ENCODE assay signal across 11 mouse cellular contexts in genomic region chr6:127375711-127376199, GRCm38 (mm10).
DNase-seq lines count a peak whose midpoint lies in the region; ATAC-seq and TF ChIP-seq lines count a peak whose summit lies in the region.
"Had no signal": no experiment of that assay in that cellular context is flagged by ENCODE, and none has a peak within 500 bp of the region (broad histone marks: within the 10 kb centered on the region; RNA-seq: fewer than 3 reads in every experiment).

No protein-coding gene starts in this region.

- no peak for TF ChIP-seq POLR2A in lung, adult 2 months (IDR thresholded peaks at IDR 0.05; ENCODE audit: borderline replicate concordance, extremely low read depth, low read depth, low read length)

- H3K36me3 ChIP-seq in forebrain, embryonic 10.5 days (replicated peaks) = no peaks in the 10 kb centered on the region
- no peaks in the 10 kb centered on the region for H3K36me3 ChIP-seq in forebrain, embryonic 12.5 days (replicated peaks)
- no peaks in the 10 kb centered on the region for H3K36me3 ChIP-seq in lung, embryonic 16.5 days (ENCODE audit: control insufficient read depth, insufficient read depth, low read length)
- no peaks in the 10 kb centered on the region for H3K36me3 ChIP-seq in embryonic facial prominence, embryonic 10.5 days (replicated peaks)
- no peaks in the 10 kb centered on the region for H3K36me3 ChIP-seq in intestine, postnatal 0 days (ENCODE audit: control insufficient read depth, insufficient read depth)
- H3K36me3 ChIP-seq: limb, embryonic 15.5 days had no signal

- H3K4me1 ChIP-seq in forebrain, embryonic 10.5 days = peaks cover 53% of the 10 kb centered on the region
- H3K4me1 ChIP-seq in forebrain, embryonic 12.5 days = peaks cover 26% of the 10 kb centered on the region
- H3K4me1 ChIP-seq in lung, embryonic 16.5 days (replicated peaks; ENCODE audit: control insufficient read depth, insufficient read depth, low read length) = peaks cover 13% of the 10 kb centered on the region
- peaks cover 3% of the 10 kb centered on the region; the same call in 1 of the 2 replicates for H3K4me1 ChIP-seq in lung, adult 2 months (ENCODE audit: control insufficient read depth, insufficient read depth, low read length)
- H3K4me1 ChIP-seq in embryonic facial prominence, embryonic 10.5 days = peaks cover 44% of the 10 kb centered on the region
- H3K4me1 ChIP-seq in intestine, postnatal 0 days (replicated peaks; ENCODE audit: control insufficient read depth, insufficient read depth, low read length) = no peaks in the 10 kb centered on the region

- 50% methylated on average over 8 of the region's 8 CpGs for WGBS in forebrain, embryonic 10.5 days
- 63% methylated on average over 8 of the region's 8 CpGs for WGBS in forebrain, embryonic 12.5 days
- 30% methylated on average over 8 of the region's 8 CpGs for WGBS in lung, embryonic 16.5 days
- 35% methylated on average over 8 of the region's 8 CpGs for WGBS in lung, adult 2 months
- 54% methylated on average over 8 of the region's 8 CpGs for WGBS in embryonic facial prominence, embryonic 10.5 days
- 28% methylated on average over 8 of the region's 8 CpGs for WGBS in intestine, postnatal 0 days

- no peak for ATAC-seq in forebrain, embryonic 12.5 days (ENCODE audit: low FRiP score)
- ATAC-seq in lung, embryonic 16.5 days (ENCODE audit: low read depth) = peak; percentile 27; the same call in 1 of the 2 replicates
- ATAC-seq in intestine, postnatal 0 days = peak; percentile 79
- no peak for ATAC-seq in erythroblast, adult 5-6 weeks (replicated peaks; ENCODE audit: low FRiP score, poor library complexity, severe bottlenecking)

- no peak for DNase-seq in forebrain, embryonic 10.5 days (ENCODE audit: extremely low spot score, low spot score)
- DNase-seq in lung, adult 2 months = no peak
- peak; percentile 45 for DNase-seq in embryonic facial prominence, embryonic 10.5 days (ENCODE audit: low spot score)
- DNase-seq in left cerebral cortex, adult 18-20 months (ENCODE audit: low spot score in 2 of 2) = no peak
- DNase-seq: kidney, postnatal 4 days; retina, postnatal 1 day had no signal

- H3K27me3 ChIP-seq in forebrain, embryonic 10.5 days (ENCODE audit: poor library complexity, severe bottlenecking) = peaks cover 23% of the 10 kb centered on the region
- H3K27me3 ChIP-seq in forebrain, embryonic 12.5 days = no peaks in the 10 kb centered on the region
- no peaks in the 10 kb centered on the region; the same call in none of the 2 replicates for H3K27me3 ChIP-seq in lung, embryonic 16.5 days (ENCODE audit: control insufficient read depth, insufficient read depth, low read depth, low read length)
- no peaks in the 10 kb centered on the region for H3K27me3 ChIP-seq in embryonic facial prominence, embryonic 10.5 days (replicated peaks; ENCODE audit: low read depth, poor library complexity, severe bottlenecking)
- H3K27me3 ChIP-seq in intestine, postnatal 0 days (replicated peaks; ENCODE audit: control insufficient read depth, insufficient read depth, low read length) = no peaks in the 10 kb centered on the region
- H3K27me3 ChIP-seq: limb, embryonic 15.5 days had no signal

- 0 out of 2 replicates have a peak overlapping the region, but pooled peaks have one; percentile 40 for H3K27ac ChIP-seq in forebrain, embryonic 10.5 days
- H3K27ac ChIP-seq in forebrain, embryonic 12.5 days = no peak overlapping the region
- H3K27ac ChIP-seq in lung, embryonic 16.5 days (ENCODE audit: low read length) = no peak overlapping the region
- H3K27ac ChIP-seq in embryonic facial prominence, embryonic 10.5 days (replicated peaks) = peak overlapping the region; percentile 27
- H3K27ac ChIP-seq in intestine, postnatal 0 days (ENCODE audit: low read depth, low read length) = no peak overlapping the region
- H3K27ac ChIP-seq: limb, embryonic 15.5 days had no signal

- H3K4me3 ChIP-seq in forebrain, embryonic 10.5 days = no peak overlapping the region
- H3K4me3 ChIP-seq in forebrain, embryonic 12.5 days (replicated peaks) = no peak overlapping the region
- no peak overlapping the region for H3K4me3 ChIP-seq in lung, embryonic 16.5 days (ENCODE audit: low read length)
- H3K4me3 ChIP-seq in lung, adult 2 months (replicated peaks; ENCODE audit: extremely low read depth, low read depth, low read length) = no peak overlapping the region
- H3K4me3 ChIP-seq in embryonic facial prominence, embryonic 10.5 days = no peak overlapping the region
- no peak overlapping the region for H3K4me3 ChIP-seq in intestine, postnatal 0 days (ENCODE audit: low read depth, low read length)
- H3K4me3 ChIP-seq: limb, embryonic 15.5 days had no signal

- no peak for TF ChIP-seq CTCF in lung, adult 2 months (IDR thresholded peaks at IDR 0.05; ENCODE audit: insufficient read depth, low read length)
- TF ChIP-seq CTCF in intestine, postnatal 0 days (IDR thresholded peaks at IDR 0.05; ENCODE audit: low read depth) = no peak

- H3K9ac ChIP-seq in forebrain, embryonic 12.5 days = no peak overlapping the region
- no peak overlapping the region for H3K9ac ChIP-seq in lung, embryonic 16.5 days (ENCODE audit: low read length)
- no peak overlapping the region for H3K9ac ChIP-seq in intestine, postnatal 0 days (ENCODE audit: low read depth, low read length)
- H3K9ac ChIP-seq: limb, embryonic 15.5 days had no signal

- no peaks in the 10 kb centered on the region for H3K9me3 ChIP-seq in forebrain, embryonic 10.5 days
- no peaks in the 10 kb centered on the region for H3K9me3 ChIP-seq in forebrain, embryonic 12.5 days
- H3K9me3 ChIP-seq in lung, embryonic 16.5 days (ENCODE audit: control insufficient read depth, low read length) = no peaks in the 10 kb centered on the region
- H3K9me3 ChIP-seq in embryonic facial prominence, embryonic 10.5 days = no peaks in the 10 kb centered on the region
- no peaks in the 10 kb centered on the region for H3K9me3 ChIP-seq in intestine, postnatal 0 days (ENCODE audit: control insufficient read depth)
- H3K9me3 ChIP-seq: limb, embryonic 15.5 days had no signal

- no peak overlapping the region for H3K4me2 ChIP-seq in forebrain, embryonic 12.5 days
- H3K4me2 ChIP-seq in lung, embryonic 16.5 days (ENCODE audit: low read depth, low read length) = no peak overlapping the region
- H3K4me2 ChIP-seq in intestine, postnatal 0 days (replicated peaks; ENCODE audit: low read depth) = no peak overlapping the region
- H3K4me2 ChIP-seq: limb, embryonic 15.5 days had no signal

Comparison
In these comparisons a context has a peak if more than half of its experiments do, and no peak if none do; other contexts are left out.
1. H3K27ac ChIP-seq: peak in forebrain, embryonic 10.5 days (single experiment) and embryonic facial prominence, embryonic 10.5 days (single experiment); none in forebrain, embryonic 12.5 days (single experiment), lung, embryonic 16.5 days (single experiment) and intestine, postnatal 0 days (single experiment).
2. ATAC-seq: peak in lung, embryonic 16.5 days (single experiment) and intestine, postnatal 0 days (single experiment); none in forebrain, embryonic 12.5 days (single experiment) and erythroblast, adult 5-6 weeks (single experiment).